Mouse (Mus musculus): ENCODE data around the gene Phykpl. TPM values are rescaled to one million over a fixed set of nuclear protein-coding genes. Genes with fewer than 3 reads are reported as not detected.

Phykpl gene
- polyA plus RNA-seq, 1 experiment from 2014 or later: 9.8 TPM

DNA sequence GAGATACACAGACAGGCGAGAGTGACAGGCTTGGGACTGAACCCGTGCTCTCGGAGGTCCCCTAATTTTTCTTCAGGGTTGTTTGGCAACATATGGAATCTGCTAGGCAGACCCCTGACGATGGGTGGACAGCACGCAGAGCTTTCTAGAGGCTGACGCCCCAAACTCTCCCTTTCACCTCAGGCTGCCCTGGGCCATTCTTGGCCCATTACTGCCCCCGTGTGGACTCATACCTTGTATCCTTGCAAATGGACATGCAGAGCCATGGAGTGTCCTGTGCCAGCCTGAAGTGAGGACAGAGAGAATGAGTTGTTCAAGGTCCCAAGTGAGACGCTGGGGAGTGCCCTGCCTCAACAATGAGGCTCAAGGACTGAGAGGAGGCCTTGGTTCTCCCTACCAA lies 1.8 kb upstream of the Phykpl start:
- WGBS: 27% methylated on average over 8 of the region's 8 CpGs
- DNase-seq (ENCODE audit: low spot score): peak; percentile 66

DNA sequence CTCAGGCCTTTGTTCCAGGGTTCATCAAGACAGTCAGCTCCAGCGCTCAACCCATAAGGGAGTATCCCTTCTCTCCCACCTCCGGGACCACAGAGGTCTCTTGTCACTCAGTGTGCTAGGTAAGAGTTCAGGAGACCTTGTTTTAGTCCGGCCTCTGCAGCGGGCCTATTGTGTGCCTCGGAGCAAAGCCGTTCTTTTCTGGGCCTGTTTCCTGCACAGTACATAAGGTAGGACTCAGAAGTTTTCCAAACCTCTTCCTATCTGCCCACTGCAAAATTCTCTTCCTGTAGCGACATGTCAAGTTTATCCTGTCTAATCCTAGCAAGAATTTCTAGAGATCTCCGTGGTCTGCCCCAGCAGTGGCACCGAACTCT lies 513 bp upstream of the Phykpl start:
- no peak; the same call in 1 of the 2 replicates for ATAC-seq (ENCODE audit: low FRiP score)

More for the DNA sequence above, 1.8 kb upstream of the Phykpl start:
- no peak overlapping the region for H3K27ac ChIP-seq
- no peak overlapping the region for H3K9ac ChIP-seq
- no peak for ATAC-seq (ENCODE audit: low FRiP score)
- no peaks in the 10 kb centered on the region for H3K27me3 ChIP-seq (ENCODE audit: control insufficient read depth, insufficient read depth, low read length)
- H3K4me2 ChIP-seq (replicated peaks): no peak overlapping the region
- no peak overlapping the region for H3K4me3 ChIP-seq (replicated peaks; ENCODE audit: low read length)
- no peaks in the 10 kb centered on the region for H3K9me3 ChIP-seq (ENCODE audit: control insufficient read depth, low read length)
- peaks cover 15% of the 10 kb centered on the region for H3K36me3 ChIP-seq (replicated peaks; ENCODE audit: control insufficient read depth, insufficient read depth)
- peaks cover 8% of the 10 kb centered on the region for H3K4me1 ChIP-seq (replicated peaks; ENCODE audit: control insufficient read depth, insufficient read depth, low read length)

DNA sequence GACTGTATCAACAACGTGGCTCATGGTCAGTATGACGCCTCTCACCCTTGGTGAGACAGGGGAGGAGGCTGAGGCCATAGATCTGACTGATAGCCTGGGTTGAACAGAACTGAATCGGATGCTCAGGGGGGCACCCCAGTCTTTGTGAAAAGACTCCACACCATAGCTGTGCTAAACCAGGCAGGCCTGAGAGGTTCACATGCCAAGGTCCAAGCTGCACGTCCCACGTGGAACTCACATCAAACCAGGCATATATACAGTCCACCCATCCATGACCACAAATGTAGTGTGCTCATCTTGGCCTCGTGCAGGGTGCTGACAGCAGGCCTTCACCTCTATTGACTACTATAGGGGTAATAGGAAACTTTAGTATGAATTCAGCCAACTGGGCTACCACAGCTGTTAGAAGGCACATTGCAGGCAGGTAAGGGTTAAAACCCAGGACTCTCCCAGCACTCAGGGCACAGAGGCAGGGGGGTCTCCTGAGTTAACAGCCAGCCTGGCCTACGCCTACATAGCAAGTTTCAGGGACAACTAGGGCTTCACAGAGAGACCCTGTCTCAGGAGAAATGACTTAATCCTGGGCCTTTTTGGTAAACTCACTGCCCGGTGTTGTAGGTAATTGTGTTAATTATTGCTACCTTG lies 1.2 kb downstream of the Phykpl start:
- Histone ChIP-seq H3K9me3 (ENCODE audit: control insufficient read depth, low read length) (no peaks in the 10 kb centered on the region), H3K4me3 (replicated peaks; ENCODE audit: low read length) (peak overlapping the region; percentile 50; the same call in 1 of the 2 replicates), H3K27ac (peak overlapping the region; percentile 90), H3K9ac (peak overlapping the region; percentile 77), H3K27me3 (ENCODE audit: control insufficient read depth, insufficient read depth, low read length) (no peaks in the 10 kb centered on the region), H3K4me2 (replicated peaks) (peak overlapping the region; percentile 83), H3K36me3 (replicated peaks; ENCODE audit: control insufficient read depth, insufficient read depth) (peaks cover 44% of the 10 kb centered on the region), H3K4me1 (replicated peaks; ENCODE audit: control insufficient read depth, insufficient read depth, low read length) (peaks cover 8% of the 10 kb centered on the region)
- ATAC-seq (ENCODE audit: low FRiP score) (no peak), DNase-seq (ENCODE audit: low spot score) (no peak)
- 64% methylated on average over 8 of the region's 8 CpGs for WGBS

More for the DNA sequence above, 513 bp upstream of the Phykpl start:
- peak overlapping the region; percentile 83 for H3K4me2 ChIP-seq (replicated peaks)
- peak overlapping the region; percentile 50 for H3K4me3 ChIP-seq (replicated peaks; ENCODE audit: low read length)
- H3K9ac ChIP-seq: peak overlapping the region; percentile 77
- peaks cover 8% of the 10 kb centered on the region for H3K4me1 ChIP-seq (replicated peaks; ENCODE audit: control insufficient read depth, insufficient read depth, low read length)
- H3K36me3 ChIP-seq (replicated peaks; ENCODE audit: control insufficient read depth, insufficient read depth): peaks cover 29% of the 10 kb centered on the region
- peak overlapping the region; percentile 90 for H3K27ac ChIP-seq
- H3K27me3 ChIP-seq (ENCODE audit: control insufficient read depth, insufficient read depth, low read length): no peaks in the 10 kb centered on the region
- no peaks in the 10 kb centered on the region for H3K9me3 ChIP-seq (ENCODE audit: control insufficient read depth, low read length)
- 9% methylated on average over 9 of the region's 9 CpGs for WGBS
- no peak for DNase-seq (ENCODE audit: low spot score)

DNA sequence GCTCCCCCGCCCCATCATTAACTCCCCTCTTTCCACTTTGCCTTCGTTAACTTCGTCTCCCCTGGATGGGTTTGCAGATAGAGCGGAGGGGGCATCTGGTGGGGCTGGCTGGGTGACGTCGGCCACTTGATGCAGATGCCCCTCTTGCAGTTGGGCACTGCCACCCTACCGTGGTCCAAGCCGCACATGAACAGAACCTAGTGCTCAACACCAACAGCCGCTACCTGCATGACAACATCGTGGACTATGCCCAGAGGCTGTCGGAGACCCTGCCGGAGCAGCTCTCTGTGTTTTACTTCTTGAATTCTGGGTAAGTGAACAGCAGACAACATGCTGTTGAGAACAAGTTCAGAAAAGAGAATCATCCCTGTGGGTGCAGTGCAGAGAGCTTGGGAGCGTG lies 1.9 kb downstream of the Phykpl start:
- H3K27ac ChIP-seq: no peak overlapping the region
- ATAC-seq (ENCODE audit: low FRiP score) (no peak), DNase-seq (ENCODE audit: low spot score) (no peak)
- WGBS: 96% methylated on average over 13 of the region's 13 CpGs
- no peaks in the 10 kb centered on the region for H3K27me3 ChIP-seq (ENCODE audit: control insufficient read depth, insufficient read depth, low read length)
- H3K36me3 ChIP-seq (replicated peaks; ENCODE audit: control insufficient read depth, insufficient read depth): peaks cover 51% of the 10 kb centered on the region
- H3K4me1 ChIP-seq (replicated peaks; ENCODE audit: control insufficient read depth, insufficient read depth, low read length): peaks cover 8% of the 10 kb centered on the region
- no peaks in the 10 kb centered on the region for H3K9me3 ChIP-seq (ENCODE audit: control insufficient read depth, low read length)
- H3K4me3 ChIP-seq (replicated peaks; ENCODE audit: low read length): no peak overlapping the region
- H3K4me2 ChIP-seq (replicated peaks): no peak overlapping the region
- H3K9ac ChIP-seq: no peak overlapping the region

DNA sequence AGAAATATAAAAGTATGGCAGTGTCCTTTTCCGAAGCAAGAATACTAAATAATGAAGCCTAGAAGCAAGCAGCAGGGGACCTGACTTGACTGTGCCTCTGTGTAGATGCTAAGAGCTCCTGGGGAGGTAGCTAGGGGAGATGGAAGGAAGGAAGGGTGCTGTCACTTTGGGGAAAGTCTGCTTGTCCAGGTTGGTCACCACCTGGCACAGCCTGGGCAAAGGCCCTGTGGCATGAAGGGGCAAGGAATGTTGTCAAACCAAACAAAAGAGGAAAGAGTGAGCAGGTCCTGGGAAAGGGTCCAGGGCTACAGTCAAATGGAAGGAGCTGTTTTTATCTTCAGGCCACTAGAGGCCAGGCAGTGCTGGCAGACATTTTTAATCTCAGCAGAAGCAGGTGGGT lies 2.5 kb downstream of the Phykpl start:
- no peak overlapping the region for H3K4me3 ChIP-seq (replicated peaks; ENCODE audit: low read length)
- H3K27me3 ChIP-seq (ENCODE audit: control insufficient read depth, insufficient read depth, low read length): no peaks in the 10 kb centered on the region
- DNase-seq (ENCODE audit: low spot score) (no peak), ATAC-seq (ENCODE audit: low FRiP score) (no peak)
- WGBS: 97% methylated on average over 1 of the region's 1 CpGs
- H3K4me2 ChIP-seq (replicated peaks): no peak overlapping the region
- no peaks in the 10 kb centered on the region for H3K9me3 ChIP-seq (ENCODE audit: control insufficient read depth, low read length)
- no peak overlapping the region for H3K9ac ChIP-seq
- H3K27ac ChIP-seq: no peak overlapping the region
- H3K36me3 ChIP-seq (replicated peaks; ENCODE audit: control insufficient read depth, insufficient read depth): peaks cover 58% of the 10 kb centered on the region
- peaks cover 8% of the 10 kb centered on the region for H3K4me1 ChIP-seq (replicated peaks; ENCODE audit: control insufficient read depth, insufficient read depth, low read length)

DNA sequence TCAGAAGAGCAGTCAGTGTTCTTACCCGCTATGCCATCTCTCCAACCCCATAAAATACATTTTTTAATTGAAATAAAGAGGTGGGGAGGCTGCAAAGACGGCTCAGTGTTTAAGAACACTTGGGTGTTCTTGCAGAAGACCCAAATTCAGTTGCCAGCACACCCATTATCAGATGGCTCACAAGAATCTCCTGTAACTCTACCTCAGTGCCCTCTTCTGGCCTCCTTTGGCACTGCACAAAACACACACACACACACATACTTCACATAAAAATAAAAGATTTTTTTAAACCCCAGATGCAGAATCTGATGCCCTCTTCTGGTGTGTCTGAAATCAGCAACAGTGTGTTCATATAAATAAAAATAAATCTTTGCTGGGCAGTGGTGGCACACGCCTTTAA lies 4.3 kb downstream of the Phykpl start:
- WGBS: 99% methylated on average over 3 of the region's 3 CpGs
- Histone ChIP-seq H3K27ac (no peak overlapping the region), H3K36me3 (replicated peaks; ENCODE audit: control insufficient read depth, insufficient read depth) (peaks cover 75% of the 10 kb centered on the region), H3K4me1 (replicated peaks; ENCODE audit: control insufficient read depth, insufficient read depth, low read length) (peaks cover 3% of the 10 kb centered on the region), H3K4me2 (replicated peaks) (no peak overlapping the region), H3K4me3 (replicated peaks; ENCODE audit: low read length) (no peak overlapping the region), H3K9ac (no peak overlapping the region), H3K27me3 (ENCODE audit: control insufficient read depth, insufficient read depth, low read length) (no peaks in the 10 kb centered on the region), H3K9me3 (ENCODE audit: control insufficient read depth, low read length) (no peaks in the 10 kb centered on the region)
- DNase-seq (ENCODE audit: low spot score): no peak
- no peak for ATAC-seq (ENCODE audit: low FRiP score)

DNA sequence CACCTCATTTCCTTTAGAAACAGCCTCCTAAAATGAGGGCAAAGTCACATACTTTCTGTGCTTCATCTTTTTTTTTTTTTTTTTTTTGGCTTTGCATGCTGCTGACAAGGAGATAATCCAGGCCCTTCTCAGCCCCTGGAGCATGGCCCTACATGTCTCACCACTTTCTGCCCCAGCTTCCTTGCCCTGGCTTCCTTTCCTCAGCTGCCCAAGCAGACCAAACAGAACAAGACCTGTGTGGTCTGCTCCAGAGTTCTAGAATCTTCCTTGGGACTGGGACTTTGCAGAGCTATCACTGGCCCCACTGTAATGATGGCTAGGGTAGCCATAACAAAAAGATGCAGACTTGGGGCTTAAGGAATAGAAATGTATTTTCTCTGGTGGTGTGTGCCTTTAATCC lies 5.4 kb downstream of the Phykpl start:
- H3K27ac ChIP-seq: no peak overlapping the region
- no peaks in the 10 kb centered on the region for H3K4me1 ChIP-seq (replicated peaks; ENCODE audit: control insufficient read depth, insufficient read depth, low read length)
- DNase-seq (ENCODE audit: low spot score): no peak
- ATAC-seq (ENCODE audit: low FRiP score): no peak
- no peak overlapping the region for H3K9ac ChIP-seq
- H3K4me3 ChIP-seq (replicated peaks; ENCODE audit: low read length): no peak overlapping the region
- H3K4me2 ChIP-seq (replicated peaks): no peak overlapping the region
- no peaks in the 10 kb centered on the region for H3K9me3 ChIP-seq (ENCODE audit: control insufficient read depth, low read length)
- H3K36me3 ChIP-seq (replicated peaks; ENCODE audit: control insufficient read depth, insufficient read depth): peaks cover 87% of the 10 kb centered on the region
- H3K27me3 ChIP-seq (ENCODE audit: control insufficient read depth, insufficient read depth, low read length): no peaks in the 10 kb centered on the region

DNA sequence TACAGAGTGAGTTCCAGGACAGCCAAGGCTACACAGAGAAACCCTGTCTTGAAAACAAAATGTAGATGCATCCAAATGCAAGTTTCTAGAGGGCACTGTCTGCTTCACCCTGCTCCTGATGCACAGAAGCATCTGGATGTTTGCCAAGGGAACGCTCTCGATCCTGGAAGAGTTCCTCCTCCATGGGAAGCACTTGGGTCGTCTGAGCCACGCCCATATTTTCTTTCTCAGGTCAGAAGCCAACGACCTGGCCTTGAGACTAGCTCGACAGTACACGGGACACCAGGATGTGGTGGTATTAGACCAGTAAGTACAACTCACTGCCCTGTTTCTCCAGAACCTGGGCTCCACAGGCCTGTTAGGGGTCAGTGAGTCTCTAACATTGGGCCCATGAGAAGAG lies 6.6 kb downstream of the Phykpl start:
- no peak for DNase-seq (ENCODE audit: low spot score)
- Histone ChIP-seq H3K9ac (no peak overlapping the region), H3K4me1 (replicated peaks; ENCODE audit: control insufficient read depth, insufficient read depth, low read length) (no peaks in the 10 kb centered on the region), H3K9me3 (ENCODE audit: control insufficient read depth, low read length) (no peaks in the 10 kb centered on the region), H3K27ac (no peak overlapping the region), H3K27me3 (ENCODE audit: control insufficient read depth, insufficient read depth, low read length) (no peaks in the 10 kb centered on the region), H3K4me3 (replicated peaks; ENCODE audit: low read length) (no peak overlapping the region), H3K4me2 (replicated peaks) (no peak overlapping the region), H3K36me3 (replicated peaks; ENCODE audit: control insufficient read depth, insufficient read depth) (peaks cover 99% of the 10 kb centered on the region)
- no peak for ATAC-seq (ENCODE audit: low FRiP score)
- WGBS: 74% methylated on average over 7 of the region's 7 CpGs

DNA sequence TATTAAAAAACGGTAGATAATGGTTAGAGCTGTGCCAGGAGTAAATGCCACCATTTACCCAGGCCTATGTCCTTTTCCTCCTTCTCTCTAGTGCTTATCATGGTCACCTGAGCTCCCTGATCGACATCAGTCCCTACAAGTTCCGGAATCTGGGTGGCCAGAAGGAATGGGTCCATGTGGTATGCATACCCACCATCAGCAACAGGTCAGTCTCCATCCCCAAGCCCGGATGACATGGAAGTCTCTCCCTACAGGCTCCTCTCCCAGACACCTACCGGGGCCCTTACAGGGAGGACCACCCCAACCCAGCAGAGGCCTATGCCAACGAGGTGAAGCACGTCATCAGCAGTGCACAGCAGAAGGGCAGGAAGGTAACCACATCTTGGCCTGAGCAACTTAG lies 7.4 kb downstream of the Phykpl start:
- DNase-seq (ENCODE audit: low spot score): no peak
- no peak for ATAC-seq (ENCODE audit: low FRiP score)
- Histone ChIP-seq H3K4me1 (replicated peaks; ENCODE audit: control insufficient read depth, insufficient read depth, low read length) (no peaks in the 10 kb centered on the region), H3K9me3 (ENCODE audit: control insufficient read depth, low read length) (no peaks in the 10 kb centered on the region), H3K36me3 (replicated peaks; ENCODE audit: control insufficient read depth, insufficient read depth) (peaks cover 99% of the 10 kb centered on the region), H3K4me2 (replicated peaks) (no peak overlapping the region), H3K27me3 (ENCODE audit: control insufficient read depth, insufficient read depth, low read length) (no peaks in the 10 kb centered on the region), H3K4me3 (replicated peaks; ENCODE audit: low read length) (no peak overlapping the region), H3K27ac (no peak overlapping the region), H3K9ac (no peak overlapping the region)
- 95% methylated on average over 7 of the region's 7 CpGs for WGBS

DNA sequence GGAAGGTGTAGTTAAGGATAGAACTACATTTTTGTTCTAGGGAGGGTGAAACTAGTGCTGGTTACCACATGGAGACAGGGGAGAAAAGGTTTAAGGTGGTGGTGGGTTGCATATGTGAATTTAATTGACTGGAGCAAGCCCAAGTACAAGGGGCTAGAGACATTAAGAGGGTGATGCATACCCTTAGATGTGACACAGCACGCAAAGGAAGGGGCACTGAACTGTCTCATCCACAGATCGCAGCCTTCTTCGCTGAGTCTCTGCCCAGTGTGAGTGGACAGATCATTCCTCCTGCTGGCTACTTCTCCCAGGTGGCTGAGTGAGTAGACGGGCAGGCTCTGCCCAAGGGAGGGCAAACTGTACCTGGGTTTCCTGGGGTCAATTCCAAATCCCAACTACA lies 8.8 kb downstream of the Phykpl start:
- H3K36me3 ChIP-seq (replicated peaks; ENCODE audit: control insufficient read depth, insufficient read depth): peaks cover 99% of the 10 kb centered on the region
- no peak overlapping the region for H3K9ac ChIP-seq
- no peak overlapping the region for H3K4me2 ChIP-seq (replicated peaks)
- ATAC-seq (ENCODE audit: low FRiP score) (no peak), DNase-seq (ENCODE audit: low spot score) (no peak)
- H3K27ac ChIP-seq: no peak overlapping the region
- H3K4me3 ChIP-seq (replicated peaks; ENCODE audit: low read length): no peak overlapping the region
- H3K4me1 ChIP-seq (replicated peaks; ENCODE audit: control insufficient read depth, insufficient read depth, low read length): no peaks in the 10 kb centered on the region
- H3K9me3 ChIP-seq (ENCODE audit: control insufficient read depth, low read length): no peaks in the 10 kb centered on the region
- H3K27me3 ChIP-seq (ENCODE audit: control insufficient read depth, insufficient read depth, low read length): no peaks in the 10 kb centered on the region
- 94% methylated on average over 4 of the region's 4 CpGs for WGBS

Measured in hindbrain, embryonic 14.5 days (tissue).